Mouse (Mus musculus): ENCODE results near the gene Tent2.

DNA sequence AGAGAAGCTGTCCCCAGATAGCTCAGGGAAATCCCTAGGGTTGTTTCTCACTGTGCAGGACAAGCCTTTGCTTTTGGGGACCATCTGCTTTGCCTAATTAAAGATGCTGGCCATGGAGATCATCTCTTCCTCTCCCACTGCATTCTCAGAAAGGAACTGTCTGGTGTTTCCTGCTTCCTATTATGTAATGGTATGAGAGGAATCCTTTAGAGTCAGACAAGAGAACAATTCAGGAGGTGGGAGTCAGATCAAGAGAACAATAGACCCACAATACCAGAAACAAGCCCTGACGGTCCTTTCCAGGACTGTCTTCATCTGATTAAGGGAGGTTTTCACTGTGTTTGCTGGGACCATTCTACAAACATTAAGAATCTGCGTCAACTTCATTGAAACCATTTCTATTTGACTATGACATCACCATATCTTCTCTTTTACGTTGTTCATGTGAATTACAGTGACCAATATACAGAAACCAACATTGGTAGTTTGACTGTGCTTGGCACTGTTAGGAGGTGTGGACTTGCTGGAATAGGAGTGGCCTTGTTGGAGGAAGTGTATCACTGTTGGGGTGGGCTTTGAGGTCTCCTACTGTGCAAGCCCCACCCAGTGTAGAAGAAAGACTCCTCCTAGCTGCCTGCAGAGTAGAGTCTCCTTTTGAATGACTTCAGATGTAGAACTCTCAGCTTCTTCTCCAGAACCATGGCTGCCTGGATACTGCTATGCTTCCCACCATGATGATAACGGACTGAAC, 89.7 kb downstream of the Tent2 start:
- TF ChIP-seq CTCF (IDR thresholded peaks at IDR 0.05; ENCODE audit: low read depth): no peak
- no peak for TF ChIP-seq EP300 (IDR thresholded peaks at IDR 0.05; ENCODE audit: low read depth)

Data from liver, embryonic 14.5 days (tissue).